Mouse (Mus musculus): ENCODE data around the gene Cntnap2.

DNA sequence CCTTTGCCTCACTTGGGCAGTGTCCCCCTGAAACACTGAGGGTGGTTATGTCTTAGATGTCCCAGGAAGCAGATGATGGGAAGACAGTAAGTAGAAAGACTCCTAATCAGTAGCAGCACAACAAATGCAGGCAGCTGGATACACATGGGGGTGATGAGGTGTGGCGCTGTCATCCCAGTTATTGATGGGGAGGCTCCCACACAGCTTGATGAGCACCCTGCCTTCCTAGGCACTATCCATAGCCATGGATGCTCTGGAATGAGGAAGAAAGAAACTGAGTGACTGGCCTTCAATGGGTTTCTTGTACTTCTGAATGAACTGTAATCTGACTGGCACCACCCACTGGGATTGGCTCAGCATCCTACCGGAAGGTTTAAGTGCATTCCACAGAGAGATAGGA, 1904.1 kb downstream of the Cntnap2 start:
- TF ChIP-seq CTCF (IDR thresholded peaks at IDR 0.05; ENCODE audit: low read depth, low read length) (no peak), GATA1 (IDR thresholded peaks at IDR 0.05; ENCODE audit: borderline replicate concordance, low read length) (no peak)

Data from G1E (cell line).